Mouse (Mus musculus) c-Kit-negative CD71-positive TER-119-positive erythroid progenitor cells, embryonic 14.5 days (primary cell): ENCODE data around the gene Polr2g.

Experiments used
- DNase-seq: peaks from one replicate; pipeline ENCODE4 v3.0.0-alpha.2; 2013; ENCODE audit warnings: low read depth, low spot score

The Polr2g gene

GRCm38 (mm10) chr19:8758899-8759298 lies 39.5 kb downstream of the Polr2g start:
- no peak for DNase-seq

GRCm38 (mm10) chr19:8757471-8757998 lies 40.8 kb downstream of the Polr2g start:
- DNase-seq = no peak

GRCm38 (mm10) chr19:8756635-8757387 lies 41.6 kb downstream of the Polr2g start, which contains the start of gene Nxf1:
Gene Nxf1 (plus strand): TSS chr19:8757073.
- peak; percentile 91 for DNase-seq

GRCm38 (mm10) chr19:8755652-8756051 lies 42.7 kb downstream of the Polr2g start:
- no peak for DNase-seq

- DNase-seq = no peak
Measured at GRCm38 (mm10) chr19:8747368-8747767, 51.0 kb downstream of the Polr2g start.

GRCm38 (mm10) chr19:8745382-8745781 lies 53.0 kb downstream of the Polr2g start:
- no peak for DNase-seq
